In genomic region chr7:78305029-78305428, GRCm38 (mm10) we compare ENCODE assay signal across 27 mouse cellular contexts.
A peak's percentile ranks its signal among the peaks of the same experiment; 100 is the strongest.
DNase-seq lines count a peak whose midpoint lies in the region; ATAC-seq and TF ChIP-seq lines count a peak whose summit lies in the region.
"Had no signal": no experiment of that assay in that cellular context is flagged by ENCODE, and none has a peak within 500 bp of the region (broad histone marks: within the 10 kb centered on the region; RNA-seq: fewer than 3 reads in every experiment).

No protein-coding gene starts in this region.

- H3K4me1 ChIP-seq in heart, embryonic 15.5 days (replicated peaks) = no peaks in the 10 kb centered on the region
- no peaks in the 10 kb centered on the region for H3K4me1 ChIP-seq in intestine, embryonic 16.5 days (ENCODE audit: control insufficient read depth, insufficient read depth, low read length)
- H3K4me1 ChIP-seq: embryonic facial prominence, embryonic 15.5 days; hindbrain, embryonic 12.5 days; hindbrain, embryonic 15.5 days had no signal

- ATAC-seq in frontal cortex, adult (ENCODE audit: low TSS enrichment) = 0 out of 2 replicates have a peak, but pooled peaks have one; percentile 16
- 0 out of 2 replicates have a peak, but pooled peaks have one; percentile 50 for ATAC-seq in heart, embryonic 15.5 days (replicated peaks; ENCODE audit: insufficient number of reproducible peaks, insufficient read depth, low FRiP score, low read depth)
- no peak for ATAC-seq in intestine, embryonic 16.5 days
- ATAC-seq: forebrain, embryonic 14.5 days; forebrain, postnatal 0 days; Patski had no signal

- DNase-seq in frontal cortex, postnatal 25 days (ENCODE audit: low spot score in 2 of 2) = no peak
- DNase-seq in heart, adult 8-10 months (ENCODE audit: low spot score) = no peak
- DNase-seq in left cerebral cortex, adult 2 months (ENCODE audit: extremely low spot score in 1 of 2, low spot score in 2 of 2) = no peak
- DNase-seq in left cerebral cortex, adult 18-20 months (ENCODE audit: low spot score in 2 of 2) = no peak
- DNase-seq: adrenal gland, postnatal 10 days; adrenal gland, postnatal 36 days; B cell, adult 2 months; cerebellum, adult 11 months; cerebellum, adult 2 months; cerebellum, adult 9-11 months; cerebellum, postnatal 25 days; embryo, embryonic 11 days; forebrain, postnatal 0 days; gastrocnemius, postnatal 10 days; gastrocnemius, postnatal 36 days; kidney, adult 11 months; kidney, adult 8-10 months had no signal

- no peaks in the 10 kb centered on the region for H3K27me3 ChIP-seq in heart, embryonic 15.5 days
- H3K27me3 ChIP-seq in intestine, embryonic 16.5 days (replicated peaks; ENCODE audit: control insufficient read depth, insufficient read depth, low read length) = no peaks in the 10 kb centered on the region
- H3K27me3 ChIP-seq: CH12.LX; embryonic facial prominence, embryonic 15.5 days; hindbrain, embryonic 12.5 days; hindbrain, embryonic 15.5 days had no signal

- intact Hi-C loops in left cerebral cortex, adult 2 months (cut with DNase I) = loop anchor here (5.0 kb wide), 1 partner anchor 278 kb away; no protein-coding TSS in a partner anchor

- no peak for TF ChIP-seq CTCF in left cerebral cortex, adult 2 months (IDR thresholded peaks at IDR 0.05)

- H3K4me2 ChIP-seq in heart, embryonic 15.5 days = no peak overlapping the region
- H3K4me2 ChIP-seq in intestine, embryonic 16.5 days (ENCODE audit: low read depth, low read length) = no peak overlapping the region
- H3K4me2 ChIP-seq: embryonic facial prominence, embryonic 15.5 days; hindbrain, embryonic 12.5 days; hindbrain, embryonic 15.5 days had no signal

- H3K36me3 ChIP-seq in heart, embryonic 15.5 days = no peaks in the 10 kb centered on the region
- no peaks in the 10 kb centered on the region for H3K36me3 ChIP-seq in intestine, embryonic 16.5 days (ENCODE audit: control insufficient read depth, insufficient read depth, low read length)
- H3K36me3 ChIP-seq: embryonic facial prominence, embryonic 15.5 days; G1E; hindbrain, embryonic 12.5 days had no signal

- no peak overlapping the region; the same call in 1 of the 2 replicates for H3K27ac ChIP-seq in heart, embryonic 15.5 days
- peak overlapping the region; percentile 42; the same call in 1 of the 2 replicates for H3K27ac ChIP-seq in left cerebral cortex, adult 2 months
- H3K27ac ChIP-seq in intestine, embryonic 16.5 days (ENCODE audit: low read length) = no peak overlapping the region
- H3K27ac ChIP-seq: embryonic facial prominence, embryonic 15.5 days; hindbrain, embryonic 12.5 days; hindbrain, embryonic 15.5 days had no signal

- H3K9ac ChIP-seq in heart, embryonic 15.5 days = no peak overlapping the region
- H3K9ac ChIP-seq in intestine, embryonic 16.5 days (ENCODE audit: low read depth, low read length) = no peak overlapping the region
- H3K9ac ChIP-seq: embryonic facial prominence, embryonic 15.5 days; forebrain, postnatal 0 days; hindbrain, embryonic 12.5 days; hindbrain, embryonic 15.5 days had no signal

- WGBS in heart, embryonic 15.5 days = 69% methylated on average over 1 of the region's 1 CpGs
- 96% methylated on average over 1 of the region's 1 CpGs for WGBS in intestine, embryonic 16.5 days

- H3K4me3 ChIP-seq in heart, embryonic 15.5 days = no peak overlapping the region
- no peak overlapping the region for H3K4me3 ChIP-seq in left cerebral cortex, adult 2 months
- H3K4me3 ChIP-seq in intestine, embryonic 16.5 days (ENCODE audit: low read length) = no peak overlapping the region
- H3K4me3 ChIP-seq: embryonic facial prominence, embryonic 15.5 days; hindbrain, embryonic 12.5 days; hindbrain, embryonic 15.5 days had no signal

- H3K9me3 ChIP-seq in heart, embryonic 15.5 days (replicated peaks) = 0 out of 2 replicates have a peak, but pooled peaks cover 6% of the 10 kb centered on the region
- H3K9me3 ChIP-seq in intestine, embryonic 16.5 days (ENCODE audit: control insufficient read depth, low read length) = no peaks in the 10 kb centered on the region
- H3K9me3 ChIP-seq: embryonic facial prominence, embryonic 15.5 days; hindbrain, embryonic 15.5 days had no signal
